Mouse (Mus musculus) gastrocnemius, adult 2 months (tissue): Measurements from ENCODE around the gene Olfr816. TPM values are rescaled to one million over a fixed set of nuclear protein-coding genes. Genes with fewer than 3 reads are reported as not detected.
"Not testable (repeated sequence)": the region's sequence is repeated elsewhere in the genome, so short reads cannot be mapped to it uniquely, and the experiment has no call there.

Source experiments
- DNase-seq: peaks from one replicate; pipeline ENCODE4 v3.0.0; 2022
- H3K27ac ChIP-seq: fragments of 200-600 bp; 2 replicates; pipeline ENCODE4 v1.8.1; 2022; ENCODE audit warnings: mild to moderate bottlenecking
- H3K4me3 ChIP-seq: fragments of 200-600 bp; 2 replicates; pipeline ENCODE4 v1.8.1; 2022; ENCODE audit warnings: mild to moderate bottlenecking, moderate library complexity
- CTCF ChIP-seq: fragments of 200-600 bp; IDR thresholded peaks from 2 replicates; pipeline ENCODE4 v1.8.1; 2022; ENCODE audit warnings: antibody characterized with exemption, mild to moderate bottlenecking, moderate library complexity
- intact Hi-C: fragments of 180-260 bp; cut with DNase I; formaldehyde crosslinking; loops from one replicate; pipeline ENCODE4 v1.15.1; 2025
- long read RNA-seq, 2 experiments: library from polyadenylated mRNA; stranded (forward); transcript quantifications; one replicate each; pipeline ENCODE4 v2.0.0; 2021
- total RNA-seq, 2 experiments: library from RNA; stranded (reverse); gene quantifications; 2 replicates each; pipeline ENCODE4 v1.2.3; 2021

Gene Olfr816
- total RNA-seq, result not detected
- long read RNA-seq, experiment 1, result 0 reads
- long read RNA-seq, experiment 2, result 0 reads

GRCm38 (mm10) chr10:129915497-129915896 lies at the start of gene Olfr816:
TSS of gene Olfr816 (minus strand) at chr10:129915597.
- H3K4me3 ChIP-seq, result no peak within 1 kb of the TSS
- H3K27ac ChIP-seq, result no peak within 1 kb of the TSS
- no peak for DNase-seq
- intact Hi-C loops, result no loop called here
- no peak for TF ChIP-seq CTCF

GRCm38 (mm10) chr10:129949000-129949399 lies 33.6 kb upstream of the Olfr816 start, which contains the start of gene Olfr818:
TSS of gene Olfr818 (minus strand) at chr10:129949100.
- H3K27ac ChIP-seq, result no peak within 1 kb of the TSS
- H3K4me3 ChIP-seq, result no peak within 1 kb of the TSS
- no peak for TF ChIP-seq CTCF
- DNase-seq, result no peak
- intact Hi-C loops, result no loop called here

GRCm38 (mm10) chr10:129905767-129906166 lies 9.6 kb downstream of the Olfr816 start, which contains the start of gene Olfr815:
TSS of gene Olfr815 (minus strand) at chr10:129905867.
- intact Hi-C loops, DNase-seq, H3K27ac ChIP-seq, H3K4me3 ChIP-seq: not testable (repeated sequence)

- no peak overlapping the region for H3K4me3 ChIP-seq
These were observed 29.5 kb downstream of the Olfr816 start for GRCm38 (mm10) chr10:129885934-129886333.

GRCm38 (mm10) chr10:129885496-129885895 lies 29.9 kb downstream of the Olfr816 start:
- DNase-seq, intact Hi-C loops, H3K4me3 ChIP-seq, H3K27ac ChIP-seq: not testable (repeated sequence)

More at GRCm38 (mm10) chr10:129885934-129886333, 29.5 kb downstream of the Olfr816 start:
- intact Hi-C loops, result loop anchor here (2.0 kb wide), 1 partner anchor 15 kb away; no protein-coding TSS in a partner anchor
- no peak for TF ChIP-seq CTCF
- DNase-seq, result no peak
- no peak overlapping the region for H3K27ac ChIP-seq

- H3K4me3 ChIP-seq, intact Hi-C loops, DNase-seq, H3K27ac ChIP-seq: not testable (repeated sequence)
These were observed 35.6 kb downstream of the Olfr816 start, which contains the start of gene Olfr814 for GRCm38 (mm10) chr10:129879751-129880150. TSS of gene Olfr814 (minus strand) at chr10:129879851.

Other genes starting within 250 kb of the Olfr816 start
- not detected for gene Olfr801, start 241.7 kb downstream of the Olfr816 start, total RNA-seq
- gene Olfr802, start 227.4 kb downstream of the Olfr816 start, total RNA-seq, result not detected
- gene Olfr803, start 221.3 kb downstream of the Olfr816 start, total RNA-seq, result not detected
- gene Olfr804, start 212.4 kb downstream of the Olfr816 start, total RNA-seq, result not detected
- gene Olfr805, start 186.2 kb downstream of the Olfr816 start, total RNA-seq, result not detected
- not detected for gene Olfr806, start 173.7 kb downstream of the Olfr816 start, total RNA-seq
- not detected for gene Olfr807, start 157.8 kb downstream of the Olfr816 start, total RNA-seq
- gene Olfr808, start 150.1 kb downstream of the Olfr816 start, total RNA-seq, result not detected
- not detected for gene Olfr809, start 141.0 kb downstream of the Olfr816 start, total RNA-seq
- gene Olfr810, start 120.7 kb downstream of the Olfr816 start, total RNA-seq, result not detected
- gene Olfr811, start 111.2 kb downstream of the Olfr816 start, total RNA-seq, result not detected
- gene Olfr812, start 69.5 kb downstream of the Olfr816 start, total RNA-seq, result not detected
- not detected for gene Olfr813, start 60.2 kb downstream of the Olfr816 start, total RNA-seq
- not detected for gene Olfr814, start 35.7 kb downstream of the Olfr816 start, total RNA-seq
- gene Olfr815, start 9.7 kb downstream of the Olfr816 start, total RNA-seq, result not detected
- gene Olfr818, start 33.5 kb upstream of the Olfr816 start, total RNA-seq, result not detected
- gene Olfr819, start 51.7 kb upstream of the Olfr816 start, total RNA-seq, result not detected
- gene Olfr247, start 60.5 kb upstream of the Olfr816 start, total RNA-seq, result not detected
- not detected for gene Gm10310, start 69.5 kb upstream of the Olfr816 start, total RNA-seq
- gene Olfr820, start 97.0 kb upstream of the Olfr816 start, total RNA-seq, result not detected
- not detected for gene Olfr821, start 114.8 kb upstream of the Olfr816 start, total RNA-seq
- gene Olfr822, start 155.6 kb upstream of the Olfr816 start, total RNA-seq, result not detected
- not detected for gene Olfr823, start 199.8 kb upstream of the Olfr816 start, total RNA-seq
- gene Olfr824, start 214.4 kb upstream of the Olfr816 start, total RNA-seq, result not detected